Mouse (Mus musculus): Measurements from ENCODE around the gene Zfp827.

The Zfp827 gene

DNA sequence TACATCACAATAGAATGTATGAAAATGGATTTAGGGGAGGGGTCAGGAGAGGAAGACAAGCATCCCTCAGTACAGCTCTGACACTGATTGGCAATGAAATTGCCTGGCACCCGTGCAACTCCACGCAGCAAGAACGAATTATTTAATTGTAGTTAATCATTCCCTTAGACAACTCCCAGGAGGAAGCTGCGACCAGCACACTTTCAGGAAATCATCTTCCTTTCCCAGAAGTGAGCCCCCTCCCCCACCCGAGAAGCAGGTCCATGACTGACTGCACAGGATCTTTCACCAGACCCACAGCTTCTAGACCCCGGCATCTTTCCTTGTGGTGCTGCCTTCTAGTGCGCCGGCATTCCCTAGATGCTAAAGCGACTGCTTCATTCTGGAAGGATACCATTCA, 183.4 kb downstream of the Zfp827 start:
- no peak for DNase-seq (ENCODE audit: low spot score in 2 of 2)

GRCm38 (mm10) chr8:79222106-79222751, 194.0 kb downstream of the Zfp827 start:
- no peak for DNase-seq (ENCODE audit: low spot score in 2 of 2)

- DNase-seq (ENCODE audit: low spot score in 2 of 2), result no peak
Measured at GRCm38 (mm10) chr8:79222752-79223141, 194.5 kb downstream of the Zfp827 start.

DNA sequence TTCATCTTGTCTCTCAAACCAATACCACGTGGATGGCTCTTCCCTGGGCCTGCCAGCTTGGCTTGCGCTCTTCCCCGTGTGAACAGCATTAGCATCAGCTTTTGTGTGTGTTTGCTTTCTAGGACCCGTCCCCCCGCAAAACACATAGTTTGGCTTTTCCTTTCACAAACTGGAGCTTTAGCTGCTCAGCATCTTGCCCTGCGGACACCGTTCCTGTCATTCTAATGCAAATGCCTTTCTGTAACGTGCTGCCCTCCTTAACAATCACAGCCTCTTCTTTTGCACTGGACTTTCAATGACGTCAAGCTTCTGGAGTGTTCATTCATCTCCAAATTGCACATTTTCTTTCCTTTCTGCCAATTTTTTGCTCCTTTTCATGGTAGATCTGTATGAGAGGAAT, 196.1 kb downstream of the Zfp827 start:
- DNase-seq (ENCODE audit: low spot score in 2 of 2), result no peak

DNA sequence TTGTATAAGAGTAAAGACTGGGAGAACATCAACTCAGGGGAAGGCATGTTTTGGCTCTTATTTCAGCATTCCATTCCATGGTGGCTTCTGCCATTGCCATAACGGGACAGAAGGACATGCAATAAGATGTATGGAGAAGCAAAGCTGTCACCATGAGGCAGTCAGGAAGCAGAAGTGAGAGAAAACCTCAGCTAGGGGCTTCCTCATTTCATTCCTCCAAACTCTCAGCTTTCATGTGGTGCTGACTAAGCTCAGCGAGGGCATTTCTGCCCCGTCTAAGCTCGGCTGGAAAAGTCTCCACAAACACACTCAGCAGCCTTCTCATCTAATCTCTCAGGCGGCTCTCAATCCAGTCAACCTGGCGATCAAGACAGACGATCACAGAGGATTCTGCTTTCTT, 197.3 kb downstream of the Zfp827 start:
- DNase-seq (ENCODE audit: low spot score in 2 of 2), result peak; percentile 31 to 35

GRCm38 (mm10) chr8:79226046-79226445, 197.8 kb downstream of the Zfp827 start:
- no peak for DNase-seq (ENCODE audit: low spot score in 2 of 2)

GRCm38 (mm10) chr8:79227194-79227593, 199.0 kb downstream of the Zfp827 start:
- no peak for DNase-seq (ENCODE audit: low spot score in 2 of 2)

DNA sequence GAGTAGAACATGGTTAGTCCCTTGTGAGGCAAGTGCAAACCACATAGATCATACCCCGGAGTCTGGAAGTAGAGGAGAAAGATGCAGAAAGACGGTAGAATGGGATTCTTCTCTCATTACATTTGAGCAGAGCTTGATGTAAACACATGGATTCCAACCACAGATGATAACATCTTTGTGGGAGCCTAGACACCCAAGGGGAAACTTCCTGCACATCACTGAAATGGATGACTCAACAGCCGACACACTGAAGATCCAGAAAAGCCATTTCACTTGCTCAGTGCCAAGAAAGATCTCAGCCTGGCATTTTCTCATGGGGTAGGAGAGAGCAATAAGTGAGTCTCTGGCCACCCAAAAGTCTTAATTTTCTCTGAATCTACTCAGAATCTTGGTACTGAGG, 199.7 kb downstream of the Zfp827 start:
- no peak for DNase-seq (ENCODE audit: low spot score in 2 of 2)

DNA sequence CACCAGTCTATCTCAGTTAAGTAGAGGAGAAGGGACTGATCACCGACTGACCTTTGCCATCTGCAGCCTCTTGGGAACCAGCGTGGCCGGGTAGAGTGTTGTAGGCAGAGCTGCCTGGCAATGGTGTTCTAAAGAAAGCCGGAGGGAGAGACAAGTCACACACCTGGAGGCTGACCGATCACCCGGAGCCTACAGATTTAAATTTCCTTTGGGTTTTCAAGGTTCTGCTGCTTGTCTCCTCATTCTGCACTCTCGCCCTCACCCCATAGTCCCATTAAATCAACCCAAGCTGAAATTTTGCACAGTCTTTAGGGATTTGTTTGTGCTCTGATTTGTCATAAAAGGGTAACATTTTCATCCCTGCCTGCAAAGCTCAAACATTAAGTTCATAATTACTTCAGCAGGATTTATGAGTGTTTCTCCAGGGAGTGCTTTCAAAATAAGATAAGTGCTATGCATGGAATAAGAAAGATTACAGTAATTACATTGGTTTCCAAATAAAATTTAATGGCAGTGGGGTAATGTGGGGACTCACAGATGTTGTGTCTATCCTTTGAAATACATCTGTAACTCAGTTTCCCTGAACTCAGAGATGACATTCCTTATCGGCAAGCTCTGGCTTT, 201.1 kb downstream of the Zfp827 start:
- no peak for DNase-seq (ENCODE audit: low spot score in 2 of 2)

DNA sequence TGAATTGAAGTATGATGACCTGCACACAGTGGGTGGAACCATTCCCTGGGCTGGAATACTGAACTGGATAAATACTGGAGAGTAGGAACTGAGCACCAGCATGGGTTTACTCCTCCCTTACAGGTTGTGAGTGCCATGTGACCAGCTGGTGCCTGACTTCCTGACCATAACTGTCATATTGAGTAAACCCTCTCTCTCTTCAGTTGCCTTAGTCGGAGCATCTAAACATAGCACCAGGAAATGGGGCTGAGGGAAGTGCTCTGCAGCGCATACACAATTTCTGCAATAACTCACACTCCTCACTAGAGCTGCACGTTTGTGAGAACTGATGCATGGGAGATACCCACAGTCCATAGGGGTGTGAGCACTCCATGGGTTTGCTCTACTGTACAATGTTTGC, 211.1 kb downstream of the Zfp827 start:
- DNase-seq (ENCODE audit: low spot score in 2 of 2), result no peak

- no peak for DNase-seq (ENCODE audit: low spot score in 2 of 2)
Measured at GRCm38 (mm10) chr8:79239996-79240395, 211.8 kb downstream of the Zfp827 start.

Data from heart, adult 9 months (tissue).